Mouse (Mus musculus): ENCODE results near the gene Lalba.
A peak's percentile ranks its signal among the peaks of the same experiment; 100 is the strongest.
"Not testable (repeated sequence)": the region's sequence is repeated elsewhere in the genome, so short reads cannot be mapped to it uniquely, and the experiment has no call there.

Gene Lalba

DNA sequence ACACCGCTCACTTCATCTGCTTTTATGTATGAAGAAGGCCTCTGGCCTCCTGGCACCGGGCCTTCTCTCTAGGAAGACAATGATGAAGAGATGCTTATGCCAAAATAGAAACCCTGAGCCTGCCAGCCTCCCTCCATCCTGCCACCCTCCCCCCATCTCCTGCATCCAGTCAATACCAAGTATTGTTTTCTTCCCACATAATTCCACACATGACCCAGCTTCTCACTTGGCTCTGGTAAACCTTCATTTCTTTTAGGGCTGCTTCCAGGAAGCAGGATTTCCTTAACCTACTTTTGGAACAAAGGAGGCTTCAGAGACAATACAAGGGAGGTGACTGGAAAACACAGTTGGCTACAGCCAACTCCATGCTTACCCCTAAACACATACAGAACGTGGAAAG is at the start of gene Lalba:
Gene Lalba, minus strand, starts transcription at position 21 of the 400 bp plus-strand sequence.
- DNase-seq = peak; percentile 67

DNA sequence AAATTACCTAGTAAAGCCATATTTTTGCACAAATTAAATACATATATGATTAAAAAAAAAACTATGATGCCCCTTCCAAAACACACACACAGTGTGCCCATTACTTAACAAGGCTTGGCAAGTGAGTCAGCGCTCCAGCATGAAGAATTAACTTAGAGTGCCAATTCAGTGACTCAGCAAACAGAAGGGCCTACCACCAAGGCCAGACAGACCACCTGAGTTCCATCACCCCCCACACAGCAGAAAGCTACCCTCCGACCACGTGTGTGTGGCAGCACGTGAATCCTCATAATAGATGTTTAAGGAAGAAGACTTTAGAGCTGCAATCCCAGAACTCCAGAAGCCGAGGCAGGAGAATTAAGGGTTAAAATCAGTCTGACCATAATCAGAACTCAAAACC is 49.8 kb upstream of the Lalba start:
- no peak for DNase-seq

DNA sequence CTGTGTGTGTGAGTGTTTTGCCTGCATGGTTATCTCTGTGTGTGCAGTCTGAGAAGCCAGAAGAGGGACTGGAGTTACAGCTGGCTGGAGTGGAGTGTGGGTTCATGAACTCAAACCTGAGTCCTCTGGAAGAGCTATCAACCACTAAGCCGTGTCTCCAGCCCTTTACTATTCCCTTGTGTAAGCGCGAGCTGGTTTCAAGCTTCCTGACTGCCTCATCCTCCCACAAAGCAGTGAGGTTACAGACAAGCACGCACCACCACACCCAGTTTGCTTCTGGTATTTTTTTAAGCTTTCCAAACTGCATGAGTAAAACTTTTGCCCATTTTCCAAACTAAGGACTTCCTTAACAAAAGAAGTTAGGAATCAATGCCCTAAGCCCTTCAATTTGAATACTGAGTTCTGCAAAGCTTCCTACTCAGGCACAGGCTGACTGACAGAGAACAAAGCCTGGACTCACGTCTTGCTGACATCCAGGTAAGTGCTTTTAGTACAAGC is 45.6 kb upstream of the Lalba start:
- DNase-seq = no peak

DNA sequence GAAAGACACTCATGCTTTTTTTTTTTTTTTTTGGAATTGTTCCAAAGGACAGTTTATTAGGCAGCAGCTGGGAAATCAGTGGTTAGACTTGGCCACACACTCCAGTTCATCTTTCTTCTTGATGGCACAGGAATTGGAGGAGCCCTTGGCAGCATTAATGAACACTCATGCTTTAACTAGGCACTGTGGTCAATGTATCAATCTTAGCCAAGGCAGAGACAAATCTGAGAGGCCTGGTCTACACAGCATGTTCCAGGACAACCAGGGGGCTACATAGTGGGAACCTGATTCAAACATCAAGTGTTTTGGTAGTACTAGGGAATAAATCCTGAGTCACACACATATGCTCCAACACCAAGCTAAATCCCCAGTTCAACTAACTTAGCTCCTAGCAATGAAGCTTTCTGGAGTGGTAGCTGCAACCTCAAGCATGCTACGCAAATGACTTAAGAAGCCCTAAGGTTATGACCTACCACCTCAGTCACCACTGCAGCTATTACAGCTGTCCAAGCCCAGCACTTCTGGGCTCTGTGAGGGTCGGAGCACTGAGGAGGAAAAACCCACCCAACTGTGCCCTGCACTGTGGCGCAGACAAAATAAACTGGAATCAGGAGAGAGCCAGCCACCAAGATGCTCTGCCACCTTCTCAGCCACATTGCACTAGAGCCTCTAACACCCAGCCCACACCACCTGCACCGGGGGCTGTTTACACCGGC is 44.7 kb upstream of the Lalba start:
- no peak for DNase-seq

DNA sequence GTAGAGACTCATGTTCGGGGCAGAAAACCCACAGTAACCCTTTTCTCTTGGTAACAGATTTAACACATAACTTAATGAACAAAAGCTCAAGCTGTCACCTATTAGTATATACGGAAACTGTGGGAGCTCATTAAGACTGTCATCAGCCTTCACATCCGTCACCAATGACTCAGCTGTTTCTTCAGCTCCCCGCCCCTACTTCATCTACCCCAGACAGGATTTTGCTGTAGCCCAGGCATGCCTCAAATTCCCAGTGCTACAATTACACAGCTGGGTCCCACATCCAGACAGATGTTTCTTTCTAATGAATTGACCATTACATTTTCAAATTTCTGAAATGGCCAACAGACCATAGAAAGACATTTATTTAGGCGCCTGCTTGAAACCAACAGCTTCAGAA is 43.5 kb upstream of the Lalba start:
- no peak for DNase-seq

DNA sequence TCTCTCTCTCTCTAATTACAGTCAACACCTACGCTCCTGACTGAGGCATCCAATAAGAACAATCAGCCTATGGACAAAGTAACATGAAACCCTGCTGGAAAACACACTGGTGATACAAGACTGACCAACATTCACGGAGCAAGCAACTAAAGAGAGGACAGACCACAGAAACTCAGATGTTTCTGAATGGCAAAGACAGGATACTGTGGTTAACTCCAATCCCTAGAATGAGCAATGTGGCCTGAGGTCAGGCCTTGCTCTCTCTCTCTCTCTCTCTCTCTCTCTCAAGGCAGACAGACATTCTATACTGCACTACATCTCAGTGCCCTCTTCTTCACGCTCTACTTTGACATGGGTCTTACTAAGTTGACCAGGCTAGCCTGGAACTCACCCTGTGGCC is 38.7 kb upstream of the Lalba start:
- no peak for DNase-seq

DNA sequence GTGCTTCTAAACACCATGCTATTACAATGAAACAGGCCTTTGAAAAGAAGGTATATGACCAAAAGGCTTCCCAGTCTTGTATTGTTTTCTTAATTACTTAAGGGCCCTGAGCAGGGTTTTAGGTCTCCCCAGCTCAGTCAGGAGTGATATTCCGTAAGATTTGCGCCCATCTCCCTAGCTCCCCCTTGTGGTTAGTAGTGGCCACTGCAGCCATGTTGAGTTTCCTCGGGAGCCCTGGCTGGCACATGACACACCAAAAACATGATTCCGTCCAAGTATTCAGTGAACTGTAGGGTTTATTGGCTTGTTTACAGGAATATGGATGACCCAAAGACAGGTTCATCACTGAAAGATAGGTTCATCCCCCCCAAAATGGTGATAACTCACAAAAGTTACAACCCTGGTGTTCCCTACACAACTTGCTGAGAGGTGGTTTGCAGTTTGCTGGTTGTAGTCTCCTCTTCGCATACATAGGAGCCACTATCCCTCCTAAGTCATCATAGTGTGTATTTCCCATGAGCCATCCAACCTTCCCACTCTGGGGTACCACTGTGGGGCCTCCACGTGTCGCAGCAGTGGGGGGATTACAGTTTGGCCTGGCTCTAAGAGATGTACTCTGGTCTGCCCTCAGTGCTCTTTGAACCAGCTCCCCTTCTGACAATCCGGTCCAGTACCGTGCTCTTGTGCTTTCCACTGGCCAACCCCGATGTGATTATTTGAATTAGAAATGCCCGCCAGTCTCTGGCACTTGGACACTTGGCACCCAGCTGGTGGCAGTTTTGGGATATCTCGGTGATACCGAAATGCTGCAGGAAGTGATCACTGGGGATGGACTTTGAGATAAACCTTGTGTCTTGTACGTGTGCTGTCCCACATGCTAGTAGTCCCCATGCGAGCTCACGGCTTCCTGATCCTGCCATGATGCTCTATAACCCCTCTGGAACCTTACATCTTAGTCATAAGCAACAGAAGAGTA is 35.1 kb upstream of the Lalba start:
- peak; percentile 73 for DNase-seq

DNA sequence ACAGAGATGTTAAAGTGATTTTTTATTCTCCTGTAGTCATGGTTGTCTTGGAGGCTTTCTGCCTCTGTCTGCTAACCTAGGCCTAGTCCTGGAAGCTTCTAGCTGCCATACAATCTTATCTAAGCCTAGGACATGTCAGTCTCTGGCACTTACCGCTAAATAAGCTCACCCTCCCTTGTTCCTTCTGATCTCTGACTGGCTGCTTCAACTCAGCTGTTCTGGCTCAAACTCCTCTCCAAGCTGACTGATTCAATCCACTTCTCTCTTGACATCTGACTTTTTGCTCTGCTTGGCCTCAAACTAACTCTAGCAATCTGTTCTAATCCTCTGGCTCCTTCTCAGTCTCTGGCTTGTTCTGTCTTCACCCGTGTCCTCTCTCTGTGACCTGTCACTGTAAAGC is 32.3 kb upstream of the Lalba start:
- DNase-seq = not testable (repeated sequence)

DNA sequence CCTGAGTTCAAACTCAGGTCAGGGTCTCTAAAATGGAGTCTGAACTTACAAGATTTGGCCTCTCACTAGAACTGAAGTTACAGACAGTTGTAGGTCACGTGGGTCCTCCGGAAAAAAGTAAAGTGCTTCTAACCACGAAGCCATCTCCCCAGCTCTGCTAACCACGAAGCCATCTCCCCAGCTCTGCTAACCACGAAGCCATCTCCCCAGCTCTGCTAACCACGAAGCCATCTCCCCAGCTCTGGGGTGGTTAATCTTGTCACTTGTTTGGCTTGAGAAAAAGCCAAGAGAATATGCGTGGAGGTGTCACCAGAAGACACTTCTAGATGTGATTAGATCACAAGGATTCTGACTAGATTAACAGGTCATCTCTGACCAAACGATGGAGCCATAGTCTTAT is 31.6 kb upstream of the Lalba start:
- DNase-seq = no peak

DNA sequence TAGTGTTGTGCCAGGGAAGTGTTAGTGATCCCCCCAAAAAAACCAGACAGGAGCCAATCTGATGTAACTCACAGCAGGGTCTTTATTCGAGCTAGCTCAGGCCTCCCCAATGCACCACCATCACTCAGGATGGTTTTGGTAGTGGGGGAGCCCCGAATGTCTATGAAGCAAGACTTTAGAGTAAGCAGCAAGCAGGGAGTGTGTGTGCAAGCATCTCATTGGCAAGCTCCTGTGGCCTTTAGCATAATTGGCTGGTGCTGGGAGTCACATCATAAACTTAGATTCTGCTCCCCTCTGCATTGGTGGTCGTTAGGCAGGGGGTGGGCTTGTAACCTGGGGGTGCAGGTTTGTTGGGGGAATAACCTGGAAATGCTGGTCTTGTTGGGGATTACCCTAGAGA is 31.2 kb upstream of the Lalba start:
- DNase-seq = not testable (repeated sequence)

DNA sequence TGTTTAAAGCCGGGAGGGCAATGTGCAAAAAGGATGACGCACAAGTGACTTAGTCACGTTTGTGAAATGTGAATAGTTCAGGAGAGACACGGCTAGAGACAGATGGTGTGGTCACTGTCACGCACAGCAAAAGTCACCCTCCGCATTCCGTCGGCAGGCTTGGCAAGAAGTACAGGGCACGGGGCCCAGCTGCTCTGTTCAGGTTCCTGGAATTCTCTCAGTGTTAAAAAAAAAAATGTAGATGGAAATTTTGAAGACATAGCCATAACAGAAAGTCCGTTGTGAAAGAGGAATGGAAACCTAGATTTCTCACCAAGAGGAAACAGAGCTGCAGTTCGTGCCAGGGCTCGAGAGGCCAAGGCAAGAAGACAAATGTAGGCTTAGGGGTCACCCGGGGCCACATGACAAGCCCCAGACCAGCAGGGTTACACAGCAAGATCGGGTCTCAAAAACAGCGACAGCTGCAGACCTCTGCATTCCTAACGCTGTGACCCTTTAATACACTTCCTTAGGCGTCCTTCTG is 30.3 kb upstream of the Lalba start:
- DNase-seq = peak; percentile 78

DNA sequence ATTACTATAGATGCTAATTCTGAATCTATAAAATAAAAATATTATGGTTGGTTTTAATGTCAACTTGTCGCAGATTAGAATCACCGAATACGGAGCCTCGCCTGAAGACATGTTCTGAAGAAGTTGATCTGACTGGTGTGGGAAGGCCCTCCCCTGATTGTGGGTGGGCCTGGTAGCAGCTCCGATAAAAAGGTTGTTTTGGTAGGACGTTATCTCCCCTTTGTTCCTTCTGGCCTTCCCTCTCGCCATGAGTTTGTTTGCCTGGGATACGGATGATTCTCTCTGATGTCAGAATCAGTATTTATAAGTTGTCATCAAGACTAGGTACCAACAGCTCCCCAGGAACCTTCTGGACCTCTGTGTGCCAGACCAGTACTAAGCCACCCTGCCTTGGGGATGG is 29.7 kb upstream of the Lalba start:
- DNase-seq = no peak

DNA sequence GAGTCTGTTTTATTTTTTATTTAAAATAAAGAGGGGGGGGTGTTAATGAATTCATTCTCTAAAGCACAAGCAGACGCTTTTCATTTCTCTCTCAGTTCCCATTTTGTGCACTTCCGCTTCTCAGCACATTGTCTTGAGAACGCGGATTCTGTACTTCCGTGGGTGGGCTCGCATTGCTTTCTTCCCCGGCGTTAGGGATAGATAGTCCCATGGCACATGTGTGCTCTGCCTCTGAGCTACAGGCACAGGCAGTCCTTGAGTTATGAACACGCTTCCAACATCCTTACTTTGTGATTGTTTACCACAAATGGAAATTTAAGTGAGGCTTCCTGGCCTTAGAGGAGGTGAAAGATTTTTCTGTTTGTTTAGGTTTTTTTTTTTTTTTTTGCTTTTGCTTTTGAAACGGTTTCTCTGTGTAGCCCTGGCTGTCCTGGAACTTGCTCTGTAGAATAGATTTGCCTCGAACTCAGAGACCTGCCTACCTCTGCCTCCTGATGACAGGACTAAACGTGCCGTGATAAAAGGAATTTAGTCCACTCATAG is 28.9 kb upstream of the Lalba start:
- peak; percentile 28 for DNase-seq

DNA sequence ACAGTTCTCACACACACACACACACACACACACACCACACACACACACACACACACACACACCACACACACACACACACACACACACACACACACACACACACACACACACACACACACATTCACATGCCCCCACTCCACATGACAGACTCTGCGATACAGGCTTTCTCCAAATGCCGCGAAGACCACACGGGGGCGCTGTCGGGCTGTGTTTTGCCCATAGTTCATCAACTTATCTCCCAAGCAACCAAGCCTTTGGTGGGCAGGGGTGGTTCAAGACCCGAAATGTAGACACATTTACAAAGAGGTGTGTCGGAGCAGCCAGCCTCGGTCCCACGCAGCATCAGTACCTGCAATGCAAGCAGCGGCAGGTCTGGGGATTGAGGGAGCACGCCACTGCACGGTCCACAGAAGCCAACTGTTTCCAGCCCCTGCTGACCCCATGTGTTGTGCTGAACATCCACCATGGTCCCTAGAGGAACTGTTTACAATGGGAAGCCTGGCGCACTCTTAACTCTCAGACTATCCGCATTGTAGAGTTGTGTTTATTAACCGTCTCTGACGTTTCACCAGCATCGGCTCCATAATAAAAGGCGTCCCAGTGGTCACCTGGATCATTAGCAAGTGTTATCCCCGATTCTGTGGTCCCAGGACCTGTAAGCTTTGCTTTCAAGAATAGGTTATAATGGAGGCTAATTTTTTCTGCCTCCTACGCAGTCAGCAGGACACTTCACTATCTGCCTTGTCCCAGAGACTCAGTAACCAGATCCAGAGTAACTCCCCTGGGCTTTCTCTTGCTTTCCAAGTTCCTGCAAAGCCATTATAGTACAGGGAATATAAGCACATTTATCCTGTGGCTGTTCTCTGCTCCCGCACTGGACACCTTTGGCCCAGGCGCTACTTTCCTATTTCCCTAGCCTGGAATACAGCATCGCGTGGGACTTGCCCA is 28.2 kb upstream of the Lalba start:
- peak; percentile 86 for DNase-seq

DNA sequence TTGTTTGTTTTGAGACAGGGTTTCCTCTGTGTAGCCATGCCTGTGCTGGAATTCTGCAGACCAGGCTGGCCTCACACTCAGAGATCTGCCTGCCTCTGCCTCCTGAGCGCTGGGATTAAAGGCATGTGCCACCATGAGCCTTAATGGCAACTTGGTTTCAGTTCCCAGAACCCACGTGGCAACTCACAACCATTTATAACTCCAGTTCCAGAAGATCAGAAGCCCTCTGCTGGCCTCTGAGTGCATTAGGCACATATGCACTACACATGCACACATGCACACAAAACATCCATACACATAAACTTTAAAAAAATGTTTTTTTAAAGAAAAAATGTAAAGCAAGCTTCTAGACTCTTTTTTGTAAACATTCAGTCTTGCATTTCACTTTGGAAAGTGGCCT is 26.9 kb upstream of the Lalba start:
- DNase-seq = no peak

DNA sequence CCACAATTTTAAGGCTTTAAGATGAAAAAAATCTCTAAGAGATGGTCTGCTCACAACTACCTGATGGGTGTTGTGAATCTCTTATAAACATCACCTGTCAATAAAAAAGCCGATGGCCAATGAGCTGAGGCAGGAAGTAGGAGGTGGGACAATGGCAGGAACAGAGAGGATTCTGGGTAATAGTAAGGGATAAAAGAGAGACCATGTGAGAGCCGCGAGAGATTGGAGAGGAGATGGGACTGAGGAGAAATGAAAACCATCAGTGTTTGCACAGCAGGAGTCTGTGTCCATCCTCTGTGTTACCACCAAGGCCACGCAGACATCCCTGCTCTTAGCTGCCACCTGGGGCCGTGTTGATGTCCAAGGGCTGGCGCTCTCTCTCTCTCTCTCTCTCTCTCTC is 24.8 kb upstream of the Lalba start:
- DNase-seq = no peak

DNA sequence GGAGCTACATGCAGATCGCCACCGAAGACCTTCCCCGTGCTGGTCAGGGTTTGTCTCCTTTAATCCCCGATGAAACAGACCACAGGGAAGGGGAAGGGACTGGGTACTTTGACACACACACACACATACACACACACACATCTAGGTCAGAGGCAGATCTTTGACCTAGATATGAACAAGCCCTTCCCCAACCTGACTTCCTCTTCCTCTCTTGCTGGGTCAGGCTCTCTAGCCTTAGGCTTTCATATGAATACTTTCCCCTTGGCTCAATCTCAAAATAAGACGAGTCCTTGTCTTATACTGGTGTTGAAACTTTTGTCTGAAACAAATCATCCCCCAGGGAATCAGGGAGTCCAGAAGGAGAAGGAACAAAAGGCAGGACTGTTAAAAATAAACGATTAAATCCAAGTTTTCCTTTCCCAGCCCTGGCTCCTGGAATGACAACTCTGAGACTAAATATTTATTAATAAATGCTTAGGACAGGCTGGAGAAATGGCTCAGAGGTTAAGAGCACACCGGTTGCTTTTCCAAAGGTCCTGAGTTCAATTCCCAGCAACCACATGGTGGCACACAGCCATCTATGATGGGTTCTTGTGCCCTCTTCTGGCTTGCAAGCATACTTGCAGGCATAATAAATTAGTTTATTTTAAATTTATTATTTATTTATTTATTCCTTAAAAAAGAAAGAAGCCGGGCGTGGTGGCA is 23.9 kb upstream of the Lalba start:
- DNase-seq = no peak

DNA sequence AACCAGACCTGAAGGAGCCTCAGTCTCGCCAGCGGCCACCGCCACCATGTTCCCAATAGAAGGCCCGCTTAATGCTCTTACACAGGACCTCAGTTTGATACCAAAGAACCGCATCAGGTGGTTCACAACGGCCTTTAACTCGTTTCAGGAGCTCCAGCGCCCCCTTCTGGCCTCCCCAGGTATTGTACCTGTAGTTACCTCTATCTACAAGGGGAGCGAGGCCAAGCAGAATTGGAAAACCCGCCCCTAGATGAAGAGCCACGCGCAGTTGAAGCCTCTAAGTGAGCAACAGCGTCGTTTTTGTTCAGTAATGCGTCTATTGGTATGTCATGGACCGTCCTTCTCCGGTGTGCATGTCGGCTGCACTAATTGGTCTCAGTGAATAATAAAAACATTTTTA is 22.0 kb upstream of the Lalba start:
- DNase-seq = peak; percentile 84

DNA sequence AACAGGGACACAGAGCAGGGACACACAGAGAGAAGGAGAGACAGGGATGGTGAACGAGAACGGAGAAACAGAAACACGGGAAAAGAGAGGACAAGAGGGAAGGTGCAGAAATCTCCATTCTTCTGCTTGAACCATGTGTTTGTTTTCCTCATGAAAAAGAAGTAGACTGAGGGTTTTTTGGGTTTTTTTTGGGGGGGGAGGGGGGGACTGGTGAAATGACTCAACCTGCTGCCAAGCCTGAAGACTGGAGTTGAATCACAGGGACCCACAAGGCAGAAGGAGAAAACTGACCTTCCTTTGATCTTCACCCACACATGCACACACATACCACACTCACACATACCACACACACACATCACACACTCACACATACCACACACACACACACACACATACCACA is 20.8 kb upstream of the Lalba start:
- no peak for DNase-seq

DNA sequence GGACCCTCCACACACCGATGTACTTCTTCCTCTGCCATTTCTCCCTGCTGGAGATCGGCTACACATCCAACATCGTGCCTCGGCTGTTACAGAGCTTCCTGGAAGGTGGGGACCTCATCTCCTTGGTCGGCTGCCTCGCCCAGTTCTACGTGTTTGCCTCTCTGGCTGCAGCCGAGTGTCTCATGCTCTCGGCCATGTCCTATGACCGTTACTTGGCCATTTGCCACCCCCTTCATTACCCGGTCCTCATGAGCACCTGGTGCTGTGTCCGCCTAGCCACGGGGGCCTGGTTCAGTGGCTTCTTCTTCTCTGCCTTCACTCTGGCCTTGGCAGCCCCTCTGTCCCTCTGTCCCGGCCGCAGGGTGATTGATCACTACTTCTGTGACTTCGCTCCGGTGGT is 15.1 kb upstream of the Lalba start:
- no peak for DNase-seq

DNA sequence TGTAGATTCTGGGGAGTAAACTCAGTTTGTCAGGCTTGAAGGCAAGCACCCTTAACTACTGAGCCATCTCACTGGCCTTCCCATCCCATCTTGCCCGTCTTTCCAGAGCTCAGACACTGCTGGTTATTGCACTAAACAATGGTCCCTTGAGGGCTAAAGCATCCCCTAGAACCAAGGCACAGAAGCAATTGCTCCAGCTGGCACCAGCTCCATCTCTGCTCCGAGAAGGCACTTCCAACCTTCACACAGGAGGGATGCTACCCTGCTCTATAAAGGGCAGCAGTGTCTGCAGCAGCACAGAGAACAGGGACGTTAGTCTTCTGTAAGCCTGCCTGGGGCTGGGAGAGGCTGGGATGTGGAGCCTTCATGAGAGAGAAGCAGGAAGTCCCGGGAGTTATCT is 9.6 kb upstream of the Lalba start, which contains the start of gene Olfr279:
Gene Olfr279, plus strand, starts transcription at position 301 of the 400 bp plus-strand sequence.
- no peak for DNase-seq
